1 mouse cellular context compared by ENCODE assay signal in genomic region chr8:107030650-107031576, GRCm38 (mm10).
A peak's percentile ranks its signal among the peaks of the same experiment; 100 is the strongest.
TF ChIP-seq lines count a peak whose summit lies in the region.

TSS of gene Vps4a (plus strand) at chr8:107031222.

TF ChIP-seq in CH12.LX, 34 proteins besides CTCF, POLR2A, EP300 and RAD21 (continued from another document):
- TF ChIP-seq UBTF (IDR thresholded peaks at IDR 0.05; ENCODE audit: low read depth, low read length), result 0 out of 2 replicates have a peak, but pooled peaks have one; percentile 90
- TF ChIP-seq ZNF384 (IDR thresholded peaks at IDR 0.05; ENCODE audit: low read depth, low read length), result no peak
- TF ChIP-seq MEF2A (IDR thresholded peaks at IDR 0.05; ENCODE audit: borderline replicate concordance, low read depth, low read length), result peak; percentile 51; the same call in 1 of the 2 replicates
- TF ChIP-seq CHD2 (IDR thresholded peaks at IDR 0.05; ENCODE audit: low read length), result no peak
- TF ChIP-seq MAZ (IDR thresholded peaks at IDR 0.05; ENCODE audit: low read depth, low read length), result no peak
- no peak for TF ChIP-seq MYC (IDR thresholded peaks at IDR 0.05; ENCODE audit: low read depth, low read length)
- peak; percentile 47; the same call in 1 of the 2 replicates for TF ChIP-seq ZMIZ1 (IDR thresholded peaks at IDR 0.05; ENCODE audit: low read depth, low read length)
- peak; percentile 67 for TF ChIP-seq NELFE (IDR thresholded peaks at IDR 0.05; ENCODE audit: low read depth, low read length)
- peak; percentile 56; the same call in 1 of the 2 replicates for TF ChIP-seq KAT2A (IDR thresholded peaks at IDR 0.05; ENCODE audit: insufficient replicate concordance, low read length)
- TF ChIP-seq NRF1 (IDR thresholded peaks at IDR 0.05; ENCODE audit: low read depth, low read length), result no peak
- TF ChIP-seq SMC3 (IDR thresholded peaks at IDR 0.05; ENCODE audit: low read depth, low read length), result peak; percentile 48
- TF ChIP-seq ZC3H11A (IDR thresholded peaks at IDR 0.05; ENCODE audit: low read depth, low read length), result no peak
- no peak for TF ChIP-seq RCOR1 (conservative IDR thresholded peaks at IDR 0.05; ENCODE audit: low read depth, low read length)
- TF ChIP-seq MAFK (IDR thresholded peaks at IDR 0.05; ENCODE audit: insufficient replicate concordance, low read length), result no peak
- TF ChIP-seq ELF1 (IDR thresholded peaks at IDR 0.05; ENCODE audit: low read depth, low read length), result peak; percentile 33; the same call in 1 of the 2 replicates
- no peak for TF ChIP-seq USF1 (IDR thresholded peaks at IDR 0.05; ENCODE audit: low read depth, low read length)
- no peak for TF ChIP-seq E2F4 (IDR thresholded peaks at IDR 0.05; ENCODE audit: insufficient replicate concordance, low read depth, low read length)
- TF ChIP-seq IRF4 (IDR thresholded peaks at IDR 0.05; ENCODE audit: low read depth, low read length), result no peak; the same call in 1 of the 2 replicates
- no peak for TF ChIP-seq ETS1 (conservative IDR thresholded peaks at IDR 0.05; ENCODE audit: low read depth, low read length)
- no peak for TF ChIP-seq PAX5 (IDR thresholded peaks at IDR 0.05; ENCODE audit: low read length)
- TF ChIP-seq USF2 (conservative IDR thresholded peaks at IDR 0.05; ENCODE audit: low read depth, low read length), result no peak
- no peak for TF ChIP-seq TBP (conservative IDR thresholded peaks at IDR 0.05; ENCODE audit: low read depth, low read length)
- TF ChIP-seq BHLHE40 (IDR thresholded peaks at IDR 0.05; ENCODE audit: low read depth, low read length), result no peak
TF ChIP-seq in CH12.LX: peak in this region for 12.
